Mouse (Mus musculus) liver, embryonic 14.5 days (tissue): Measurements from ENCODE around the gene Lonrf2.

Experiments used
- CTCF ChIP-seq: IDR thresholded peaks from 2 replicates; pipeline ENCODE4 v1.5.1; 2016; ENCODE audit warnings: antibody characterized with exemption, low read depth, control low read depth
- EP300 ChIP-seq: IDR thresholded peaks from 2 replicates; pipeline ENCODE4 v1.6.1; 2016; ENCODE audit warnings: antibody characterized with exemption, low read depth

GRCm38 (mm10) chr1:38843275-38843674 is 6.8 kb upstream of the Lonrf2 start:
- no peak for TF ChIP-seq CTCF
- TF ChIP-seq EP300 = no peak
